8 mouse cellular contexts compared by ENCODE assay signal in the genomic region with DNA sequence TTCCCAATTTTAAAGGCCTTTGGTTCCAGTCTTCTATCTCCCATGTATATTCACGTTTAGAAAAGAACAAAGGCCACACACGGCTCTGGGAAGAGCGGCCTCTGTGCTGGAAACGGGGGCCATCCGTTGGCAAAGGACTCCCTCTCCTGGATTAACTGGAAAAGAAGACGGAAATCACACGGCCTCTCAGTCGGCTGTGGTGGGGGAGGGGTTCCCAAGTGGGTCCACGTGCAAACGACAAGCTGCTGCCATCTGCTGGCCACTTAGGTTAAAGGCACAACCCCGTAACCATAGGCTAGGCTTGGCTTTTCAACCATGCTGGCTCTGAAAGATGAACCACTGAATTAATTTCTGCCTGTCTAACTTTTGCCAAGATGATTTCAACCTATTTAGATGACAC.
DNase-seq lines count a peak whose midpoint lies in the region; ATAC-seq lines count a peak whose summit lies in the region.

No protein-coding gene starts in this region.

- no peak overlapping the region for H3K4me2 ChIP-seq in hindbrain, embryonic 11.5 days (replicated peaks; ENCODE audit: low read depth, low read length)
- no peak overlapping the region for H3K4me2 ChIP-seq in lung, embryonic 16.5 days (ENCODE audit: low read depth, low read length)

- peak; percentile 95 for ATAC-seq in hindbrain, embryonic 11.5 days (ENCODE audit: low FRiP score)
- ATAC-seq in lung, embryonic 16.5 days (ENCODE audit: low read depth), result peak; percentile 97

- WGBS in hindbrain, embryonic 11.5 days, result 0% methylated on average over 11 of the region's 11 CpGs
- under 1% methylated on average over 11 of the region's 11 CpGs for WGBS in lung, embryonic 16.5 days

- H3K4me1 ChIP-seq in hindbrain, embryonic 11.5 days (replicated peaks; ENCODE audit: control insufficient read depth, insufficient read depth, low read length), result no peaks in the 10 kb centered on the region
- H3K4me1 ChIP-seq in lung, embryonic 16.5 days (replicated peaks; ENCODE audit: control insufficient read depth, insufficient read depth, low read length), result peaks cover 5% of the 10 kb centered on the region; the same call in 1 of the 2 replicates

- H3K27ac ChIP-seq in hindbrain, embryonic 11.5 days (ENCODE audit: low read depth, low read length), result no peak overlapping the region
- H3K27ac ChIP-seq in lung, embryonic 16.5 days (ENCODE audit: low read length), result no peak overlapping the region

- DNase-seq in MN1 (ENCODE audit: low spot score), result peak; percentile 86
- DNase-seq in cerebellum, adult 9-10 months, result peak; percentile 99
- DNase-seq in frontal cortex, postnatal 10 days (ENCODE audit: low spot score in 2 of 2), result peak; percentile 89 to 95
- peak; percentile 99 for DNase-seq in hindbrain, embryonic 11.5 days (ENCODE audit: low spot score)
- peak; percentile 94 for DNase-seq in layer of hippocampus, adult 9-11 months
- DNase-seq in ovary, postnatal 10 days (ENCODE audit: low spot score), result peak; percentile 79
- DNase-seq in thymus, postnatal 0 days (ENCODE audit: low spot score), result peak; percentile 88

- H3K9me3 ChIP-seq in hindbrain, embryonic 11.5 days (ENCODE audit: control insufficient read depth, low read length), result no peaks in the 10 kb centered on the region
- no peaks in the 10 kb centered on the region for H3K9me3 ChIP-seq in lung, embryonic 16.5 days (ENCODE audit: control insufficient read depth, low read length)

- no peak overlapping the region for H3K4me3 ChIP-seq in hindbrain, embryonic 11.5 days (ENCODE audit: low read depth, low read length)
- no peak overlapping the region for H3K4me3 ChIP-seq in lung, embryonic 16.5 days (ENCODE audit: low read length)

- no peaks in the 10 kb centered on the region for H3K36me3 ChIP-seq in hindbrain, embryonic 11.5 days (ENCODE audit: control insufficient read depth, insufficient read depth, low read length)
- H3K36me3 ChIP-seq in lung, embryonic 16.5 days (ENCODE audit: control insufficient read depth, insufficient read depth, low read length), result no peaks in the 10 kb centered on the region; the same call in 1 of the 2 replicates

- no peaks in the 10 kb centered on the region for H3K27me3 ChIP-seq in hindbrain, embryonic 11.5 days (ENCODE audit: control insufficient read depth, insufficient read depth, low read length)
- no peaks in the 10 kb centered on the region for H3K27me3 ChIP-seq in lung, embryonic 16.5 days (ENCODE audit: control insufficient read depth, insufficient read depth, low read depth, low read length)

- H3K9ac ChIP-seq in hindbrain, embryonic 11.5 days (ENCODE audit: low read depth, low read length), result no peak overlapping the region
- H3K9ac ChIP-seq in lung, embryonic 16.5 days (ENCODE audit: low read length), result peak overlapping the region; percentile 55; the same call in 1 of the 2 replicates
